Mouse (Mus musculus) CH12.LX (cell line): ENCODE results near the gene Sh3rf3. TPM values are rescaled to one million over a fixed set of nuclear protein-coding genes. Genes with fewer than 3 reads are reported as not detected.

Experiments used
- DNase-seq: peaks from one replicate; pipeline ENCODE4 v3.0.0-alpha.2; 2013; ENCODE audit errors: extremely low read depth
- H3K27ac ChIP-seq: 2 replicates; pipeline ENCODE4 v1.5.1; 2012; ENCODE audit warnings: low read depth, mild to moderate bottlenecking, control low read depth, moderate library complexity; ENCODE audit not compliant: insufficient read depth
- H3K27me3 ChIP-seq: replicated peaks from 2 replicates; pipeline ENCODE3; 2012; ENCODE audit warnings: inconsistent platforms
- H3K36me3 ChIP-seq, 2 experiments: replicated peaks in 1 of 2; 2 replicates each; pipeline versions ENCODE3 to v1.6.1; 2012; ENCODE audit warnings: inconsistent platforms in 1 of 2, low read length in 1 of 2, mild to moderate bottlenecking in 1 of 2, mixed read lengths in 1 of 2, moderate library complexity in 1 of 2; ENCODE audit not compliant: control insufficient read depth in 1 of 2, insufficient read depth in 1 of 2
- H3K4me1 ChIP-seq, 2 experiments: 2 replicates each; pipeline ENCODE4 v1.6.1; 2012; ENCODE audit warnings: inconsistent platforms in 1 of 2, moderate library complexity in 1 of 2; ENCODE audit not compliant: insufficient read depth in 2 of 2, control insufficient read depth in 1 of 2
- H3K4me2 ChIP-seq: 2 replicates; pipeline ENCODE4 v1.6.1; 2012; ENCODE audit warnings: low read depth, mild to moderate bottlenecking, control low read depth; ENCODE audit not compliant: poor library complexity, insufficient read depth, severe bottlenecking
- H3K4me3 ChIP-seq, 3 experiments: fragments of 150-350 bp in 1 of 3; sonication (generic) in 1 of 3; replicated peaks in 1 of 3; 2 replicates each; pipeline versions ENCODE3 to v1.5.1; 2011 to 2012; ENCODE audit warnings: low read depth in 2 of 3, low read length in 2 of 3, mild to moderate bottlenecking in 2 of 3, moderate library complexity in 2 of 3, control low read depth in 1 of 3, improper control_type of control experiment in 1 of 3, inconsistent platforms in 1 of 3, mixed read lengths in 1 of 3; ENCODE audit not compliant: poor library complexity in 1 of 3
- H3K79me2 ChIP-seq: replicated peaks from 2 replicates; pipeline ENCODE4 v1.6.1; 2012; ENCODE audit warnings: mild to moderate bottlenecking, moderate library complexity; ENCODE audit not compliant: control insufficient read depth, poor library complexity, insufficient read depth, severe bottlenecking; ENCODE audit errors: extremely low read depth
- H3K9ac ChIP-seq: 2 replicates; pipeline ENCODE4 v1.6.1; 2012; ENCODE audit warnings: low read depth, mild to moderate bottlenecking, control low read depth, moderate library complexity; ENCODE audit not compliant: insufficient read depth
- H3K9me3 ChIP-seq: replicated peaks from 2 replicates; pipeline ENCODE3; 2012; ENCODE audit warnings: low read length, inconsistent platforms, mixed read lengths
- CHD2 ChIP-seq: IDR thresholded peaks from 2 replicates; pipeline ENCODE4 v1.6.1; 2011; ENCODE audit warnings: low read length, improper control_type of control experiment
- CTCF ChIP-seq, 2 experiments: IDR thresholded peaks in 1 of 2; conservative IDR thresholded peaks in 1 of 2; 2 replicates each; pipeline ENCODE4 v1.5.1; 2011 to 2012; ENCODE audit warnings: low read depth in 2 of 2, low read length in 2 of 2, improper control_type of control experiment in 1 of 2, inconsistent platforms in 1 of 2, mild to moderate bottlenecking in 1 of 2, moderate library complexity in 1 of 2
- E2F4 ChIP-seq: IDR thresholded peaks from 2 replicates; pipeline ENCODE4 v1.6.1; 2011; ENCODE audit warnings: low read depth, low read length, improper control_type of control experiment; ENCODE audit not compliant: insufficient replicate concordance
- EP300 ChIP-seq: IDR thresholded peaks from 2 replicates; pipeline ENCODE4 v1.6.1; 2011; ENCODE audit warnings: low read length, improper control_type of control experiment
- GABPA ChIP-seq: IDR thresholded peaks from 2 replicates; pipeline ENCODE4 v1.6.1; 2012; ENCODE audit warnings: low read depth, low read length, improper control_type of control experiment, inconsistent platforms; ENCODE audit not compliant: insufficient replicate concordance
- JUND ChIP-seq: conservative IDR thresholded peaks from 2 replicates; pipeline ENCODE4 v1.6.1; 2011; ENCODE audit warnings: low read depth, low read length, improper control_type of control experiment
- MAFK ChIP-seq: IDR thresholded peaks from 2 replicates; pipeline ENCODE4 v1.6.1; 2011; ENCODE audit warnings: low read length, improper control_type of control experiment; ENCODE audit not compliant: insufficient replicate concordance
- MAZ ChIP-seq: IDR thresholded peaks from 2 replicates; pipeline ENCODE4 v1.6.1; 2012; ENCODE audit warnings: low read depth, mild to moderate bottlenecking, inconsistent platforms, low read length, improper control_type of control experiment, moderate library complexity
- NELFE ChIP-seq: IDR thresholded peaks from 2 replicates; pipeline ENCODE4 v1.6.1; 2011; ENCODE audit warnings: low read depth, low read length, improper control_type of control experiment
- NRF1 ChIP-seq: IDR thresholded peaks from 2 replicates; pipeline ENCODE4 v1.6.1; 2014; ENCODE audit warnings: low read depth, mild to moderate bottlenecking, inconsistent platforms, low read length, improper control_type of control experiment, moderate library complexity
- PAX5 ChIP-seq: IDR thresholded peaks from 2 replicates; pipeline ENCODE4 v1.6.1; 2012; ENCODE audit warnings: low read length, inconsistent platforms, mixed read lengths
- UBTF ChIP-seq: IDR thresholded peaks from 2 replicates; pipeline ENCODE4 v1.6.1; 2012; ENCODE audit warnings: low read depth, mild to moderate bottlenecking, inconsistent platforms, low read length, improper control_type of control experiment, moderate library complexity
- USF2 ChIP-seq: conservative IDR thresholded peaks from 2 replicates; pipeline ENCODE4 v1.6.1; 2011; ENCODE audit warnings: low read depth, low read length, improper control_type of control experiment
- ZC3H11A ChIP-seq: IDR thresholded peaks from 2 replicates; pipeline ENCODE4 v1.6.1; 2012; ENCODE audit warnings: low read depth, mild to moderate bottlenecking, inconsistent platforms, low read length, improper control_type of control experiment
- ZMIZ1 ChIP-seq: IDR thresholded peaks from 2 replicates; pipeline ENCODE4 v1.6.1; 2012; ENCODE audit warnings: low read depth, mild to moderate bottlenecking, inconsistent platforms, low read length, improper control_type of control experiment
- dilution Hi-C: fragments of 300-500 bp; cut with MboI; formaldehyde crosslinking; loops from 2 replicates; pipeline ENCODE4 v1.14.3; 2020; ENCODE audit warnings: low sequenced_read_pairs; ENCODE audit not compliant: extremely low pct_unique_long_range_greater_than_20kb, extremely low pct_ligation_motif_present
- in situ Hi-C: fragments of 300-500 bp; cut with MboI; formaldehyde crosslinking; loops from 3 replicates; pipeline ENCODE4 v1.14.3; 2019; ENCODE audit warnings: low sequenced_read_pairs, low pct_ligation_motif_present, low pct_unique_long_range_greater_than_20kb, mixed read lengths
- polyA plus RNA-seq: library from polyadenylated mRNA; unstranded; fragments of >175 nt; gene quantifications from 2 replicates; pipeline ENCODE4 v1.2.1, GENCODE M21; 2012; ENCODE audit warnings: low read depth; ENCODE audit not compliant: insufficient read length
- total RNA-seq, 2 experiments: library from RNA; depleted of rRNA; stranded (reverse); fragments of 300-350 nt in 1 of 2; fragments of >200 nt in 1 of 2; gene quantifications; 2 replicates each; pipeline ENCODE4 v1.2.3; 2012 to 2014

Sh3rf3 gene
- total and polyA plus RNA-seq, 3 experiments = 0.13 to 0.64 TPM; not detected in 1

GRCm38 (mm10) chr10:58882741-58883140 is 69.6 kb downstream of the Sh3rf3 start:
- H3K9ac ChIP-seq = no peak overlapping the region
- peaks cover 9% of the 10 kb centered on the region for H3K9me3 ChIP-seq
- no peak overlapping the region for H3K4me2 ChIP-seq
- TF ChIP-seq NRF1 (no peak), NELFE (no peak), ZC3H11A (no peak), CHD2 (no peak), PAX5 (no peak), JUND (no peak), MAZ (no peak), UBTF (no peak)
- no peaks in the 10 kb centered on the region for H3K79me2 ChIP-seq
- 0 out of 4 replicates have a peak, but pooled peaks cover 0 to 2% of the 10 kb centered on the region in 2 experiments for H3K4me1 ChIP-seq
- no peak overlapping the region for H3K27ac ChIP-seq
- in situ Hi-C loops (no loop called here), dilution Hi-C loops (no loop called here)
- H3K36me3 ChIP-seq = no peaks in the 10 kb centered on the region
- DNase-seq = no peak
- H3K4me3 ChIP-seq = no peak overlapping the region
- H3K27me3 ChIP-seq = peaks cover 5% of the 10 kb centered on the region

- no peaks in the 10 kb centered on the region for H3K79me2 ChIP-seq
- no peak overlapping the region for H3K27ac ChIP-seq
- in situ Hi-C loops (no loop called here), dilution Hi-C loops (no loop called here)
- no peak overlapping the region for H3K4me2 ChIP-seq
- peaks cover 2% of the 10 kb centered on the region for H3K9me3 ChIP-seq
- H3K4me3 ChIP-seq = no peak overlapping the region
- no peaks in the 10 kb centered on the region for H3K27me3 ChIP-seq
- no peak overlapping the region for H3K9ac ChIP-seq
- H3K4me1 ChIP-seq = no peaks in the 10 kb centered on the region
- no peak for TF ChIP-seq ZMIZ1
- TF ChIP-seq UBTF = no peak
- TF ChIP-seq CTCF (conservative IDR thresholded peaks at IDR 0.05 in 1 of 2, IDR thresholded peaks at IDR 0.05 in 1 of 2; ENCODE audit: low read depth in 2 of 2, low read length in 2 of 2) = no peak
- TF ChIP-seq E2F4 = no peak
- TF ChIP-seq NELFE = no peak
- H3K36me3 ChIP-seq = no peaks in the 10 kb centered on the region
- DNase-seq = no peak
Measured at GRCm38 (mm10) chr10:58885351-58885750, 72.2 kb downstream of the Sh3rf3 start.

DNA sequence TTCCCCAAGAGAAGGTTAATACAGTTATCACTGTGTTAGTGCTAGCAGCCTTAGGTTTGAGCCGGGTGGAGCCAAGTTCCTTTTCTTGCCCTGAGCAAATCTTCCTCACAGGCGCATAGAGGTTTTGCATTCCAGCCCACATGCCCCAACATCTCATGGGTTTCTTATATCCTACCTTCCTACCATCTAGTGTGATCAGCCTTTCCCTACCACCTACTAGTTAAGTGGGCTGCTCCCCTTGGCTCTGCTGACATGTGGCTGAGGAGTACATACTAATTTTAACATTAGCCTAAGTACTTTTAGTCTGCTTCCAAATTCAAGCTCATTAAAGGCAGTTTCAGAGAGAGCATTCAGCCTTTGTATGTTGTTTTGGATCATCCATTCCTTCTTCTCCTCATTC is 72.7 kb downstream of the Sh3rf3 start:
- Histone ChIP-seq H3K79me2 (no peaks in the 10 kb centered on the region), H3K4me1 (no peaks in the 10 kb centered on the region), H3K4me2 (no peak overlapping the region), H3K4me3 (no peak overlapping the region), H3K27ac (no peak overlapping the region), H3K36me3 (no peaks in the 10 kb centered on the region), H3K27me3 (no peaks in the 10 kb centered on the region), H3K9me3 (peaks cover 2% of the 10 kb centered on the region), H3K9ac (no peak overlapping the region)
- TF ChIP-seq E2F4 (no peak), UBTF (no peak), USF2 (no peak), MAFK (no peak), GABPA (no peak), JUND (no peak), EP300 (no peak)
- dilution Hi-C loops = no loop called here
- DNase-seq = no peak
- in situ Hi-C loops = no loop called here
